Mouse (Mus musculus) bone marrow macrophage, adult 2 months (primary cell): ENCODE data around the gene Emilin2.

Experiments
- CTCF ChIP-seq: IDR thresholded peaks from 2 replicates; pipeline ENCODE4 v1.5.1; 2012; ENCODE audit warnings: low read depth, mild to moderate bottlenecking, low read length, moderate library complexity
- POLR2A ChIP-seq: IDR thresholded peaks from 2 replicates; pipeline ENCODE4 v1.6.1; 2012; ENCODE audit warnings: mild to moderate bottlenecking, low read depth, low read length, borderline replicate concordance

GRCm38 (mm10) chr17:71301413-71301812 lies 10.4 kb downstream of the Emilin2 start:
- TF ChIP-seq CTCF (no peak), POLR2A (no peak)
